Mouse (Mus musculus) embryonic facial prominence, embryonic 15.5 days (tissue): ENCODE measurements at regions not wholly inside any gene's neighbourhood (a gene's known extent, or its start where the extent isn't known, plus 50 kb on each side); places are given as distances from the start of the nearest gene placed in this dataset.

Experiments used
- ATAC-seq: fragments of 200-750 bp; cut with Nextera tagmentation; 2 replicates; pipeline ENCODE4 v1.8.0; 2017; ENCODE audit warnings: low read depth, moderate TSS enrichment; ENCODE audit not compliant: insufficient number of reproducible peaks, low FRiP score, low TSS enrichment
- H3K27ac ChIP-seq: fragments of 300-500 bp; sonication (generic); replicated peaks from 2 replicates; pipeline ENCODE4 v1.5.1; 2015; ENCODE audit warnings: mild to moderate bottlenecking, inconsistent platforms
- H3K27me3 ChIP-seq: fragments of 300-500 bp; sonication (generic); 2 replicates; pipeline ENCODE4 v1.6.1; 2015; ENCODE audit warnings: inconsistent platforms
- H3K36me3 ChIP-seq: fragments of 300-500 bp; sonication (generic); 2 replicates; pipeline ENCODE4 v1.6.1; 2015; ENCODE audit warnings: mild to moderate bottlenecking, inconsistent platforms
- H3K4me1 ChIP-seq: fragments of 300-500 bp; sonication (generic); 2 replicates; pipeline ENCODE4 v1.6.1; 2015; ENCODE audit warnings: inconsistent platforms
- H3K4me2 ChIP-seq: fragments of 300-500 bp; sonication (generic); replicated peaks from 2 replicates; pipeline ENCODE4 v1.6.1; 2015; ENCODE audit warnings: mild to moderate bottlenecking, inconsistent platforms
- H3K4me3 ChIP-seq: fragments of 300-500 bp; sonication (generic); replicated peaks from 2 replicates; pipeline ENCODE4 v1.5.1; 2015; ENCODE audit warnings: mild to moderate bottlenecking, inconsistent platforms
- H3K9ac ChIP-seq: fragments of 300-500 bp; sonication (generic); 2 replicates; pipeline ENCODE4 v1.6.1; 2015; ENCODE audit warnings: inconsistent platforms
- H3K9me3 ChIP-seq: fragments of 300-500 bp; sonication (generic); replicated peaks from 2 replicates; pipeline ENCODE4 v1.6.1; 2016; ENCODE audit warnings: inconsistent platforms
- WGBS: fragments of 180-500 bp; shearing (Covaris S2); methylation state at CpG from one replicate; pipeline ENCODE4 v1.1.7; 2015; 5-methylcytosine and 5-hydroxymethylcytosine counted together

- no peak overlapping the region for H3K4me3 ChIP-seq
- H3K27me3 ChIP-seq = no peaks in the 10 kb centered on the region
- H3K9me3 ChIP-seq = no peaks in the 10 kb centered on the region
- WGBS = 53% methylated on average over 11 of the region's 11 CpGs
- H3K4me1 ChIP-seq = peaks cover 14% of the 10 kb centered on the region
- H3K36me3 ChIP-seq = no peaks in the 10 kb centered on the region
- 0 out of 2 replicates have a peak, but pooled peaks have one; percentile 4 for ATAC-seq
- no peak overlapping the region for H3K27ac ChIP-seq
- no peak overlapping the region for H3K9ac ChIP-seq
- no peak overlapping the region for H3K4me2 ChIP-seq
These were observed 142.2 kb downstream of the Irs2 start for GRCm38 (mm10) chr8:10865941-10866513.

- Histone ChIP-seq H3K9ac (no peak overlapping the region), H3K9me3 (no peaks in the 10 kb centered on the region), H3K27me3 (no peaks in the 10 kb centered on the region), H3K36me3 (no peaks in the 10 kb centered on the region), H3K4me2 (no peak overlapping the region), H3K4me3 (no peak overlapping the region), H3K27ac (peak overlapping the region; percentile 29), H3K4me1 (peaks cover 14% of the 10 kb centered on the region)
- peak; percentile 39; the same call in 1 of the 2 replicates for ATAC-seq
- WGBS = 14% methylated on average over 8 of the region's 8 CpGs
These were observed 142.8 kb downstream of the Irs2 start for GRCm38 (mm10) chr8:10865415-10865821.

GRCm38 (mm10) chr8:10862442-10862841 is 145.8 kb downstream of the Irs2 start:
- no peak overlapping the region for H3K4me2 ChIP-seq
- no peaks in the 10 kb centered on the region for H3K27me3 ChIP-seq
- H3K4me1 ChIP-seq = peaks cover 14% of the 10 kb centered on the region
- ATAC-seq = no peak
- no peaks in the 10 kb centered on the region for H3K9me3 ChIP-seq
- H3K36me3 ChIP-seq = no peaks in the 10 kb centered on the region
- H3K27ac ChIP-seq = no peak overlapping the region
- 83% methylated on average over 13 of the region's 13 CpGs for WGBS
- no peak overlapping the region for H3K9ac ChIP-seq
- no peak overlapping the region for H3K4me3 ChIP-seq

GRCm38 (mm10) chr8:10860810-10861209 is 147.4 kb downstream of the Irs2 start:
- H3K9ac ChIP-seq = no peak overlapping the region

GRCm38 (mm10) chr8:10857874-10858273 is 150.4 kb downstream of the Irs2 start:
- 90% methylated on average over 3 of the region's 3 CpGs for WGBS
- Histone ChIP-seq H3K4me3 (no peak overlapping the region), H3K4me1 (no peaks in the 10 kb centered on the region), H3K27ac (no peak overlapping the region), H3K27me3 (no peaks in the 10 kb centered on the region), H3K36me3 (no peaks in the 10 kb centered on the region), H3K9me3 (no peaks in the 10 kb centered on the region), H3K9ac (no peak overlapping the region), H3K4me2 (no peak overlapping the region)
- no peak for ATAC-seq

More at GRCm38 (mm10) chr8:10860810-10861209, 147.4 kb downstream of the Irs2 start:
- no peaks in the 10 kb centered on the region for H3K27me3 ChIP-seq
- no peaks in the 10 kb centered on the region for H3K9me3 ChIP-seq
- no peak overlapping the region for H3K27ac ChIP-seq
- peaks cover 7% of the 10 kb centered on the region for H3K4me1 ChIP-seq
- no peaks in the 10 kb centered on the region for H3K36me3 ChIP-seq
- H3K4me2 ChIP-seq = no peak overlapping the region
- ATAC-seq = no peak
- no peak overlapping the region for H3K4me3 ChIP-seq
- 84% methylated on average over 4 of the region's 4 CpGs for WGBS

- no peak for ATAC-seq
- H3K27ac ChIP-seq = no peak overlapping the region
- no peak overlapping the region for H3K9ac ChIP-seq
- no peaks in the 10 kb centered on the region for H3K4me1 ChIP-seq
- H3K27me3 ChIP-seq = no peaks in the 10 kb centered on the region
- H3K9me3 ChIP-seq = no peaks in the 10 kb centered on the region
- no peak overlapping the region for H3K4me3 ChIP-seq
- no peak overlapping the region for H3K4me2 ChIP-seq
- 54% methylated on average over 15 of the region's 15 CpGs for WGBS
- no peaks in the 10 kb centered on the region for H3K36me3 ChIP-seq
These were observed 151.1 kb downstream of the Irs2 start for GRCm38 (mm10) chr8:10856996-10857720.

- no peak overlapping the region for H3K27ac ChIP-seq
- H3K4me2 ChIP-seq = no peak overlapping the region
- H3K27me3 ChIP-seq = no peaks in the 10 kb centered on the region
- H3K9me3 ChIP-seq = no peaks in the 10 kb centered on the region
- no peaks in the 10 kb centered on the region for H3K36me3 ChIP-seq
- no peaks in the 10 kb centered on the region for H3K4me1 ChIP-seq
- H3K9ac ChIP-seq = no peak overlapping the region
- WGBS = 77% methylated on average over 3 of the region's 3 CpGs
- ATAC-seq = no peak
- no peak overlapping the region for H3K4me3 ChIP-seq
These were observed 152.6 kb downstream of the Irs2 start for GRCm38 (mm10) chr8:10855696-10856095.

- Histone ChIP-seq H3K4me2 (no peak overlapping the region), H3K4me1 (no peaks in the 10 kb centered on the region), H3K27ac (no peak overlapping the region), H3K4me3 (no peak overlapping the region), H3K36me3 (no peaks in the 10 kb centered on the region), H3K9me3 (no peaks in the 10 kb centered on the region), H3K9ac (no peak overlapping the region), H3K27me3 (no peaks in the 10 kb centered on the region)
- 79% methylated on average over 4 of the region's 4 CpGs for WGBS
- no peak for ATAC-seq
These were observed 153.1 kb downstream of the Irs2 start for GRCm38 (mm10) chr8:10855131-10855530.

- 39% methylated on average over 6 of the region's 6 CpGs for WGBS
- no peaks in the 10 kb centered on the region for H3K4me1 ChIP-seq
- ATAC-seq = no peak
These were observed 153.7 kb downstream of the Irs2 start for GRCm38 (mm10) chr8:10854600-10854999.

GRCm38 (mm10) chr8:10853901-10854300 is 154.4 kb downstream of the Irs2 start:
- no peak overlapping the region for H3K9ac ChIP-seq
- 72% methylated on average over 5 of the region's 5 CpGs for WGBS
- no peak for ATAC-seq
- no peaks in the 10 kb centered on the region for H3K27me3 ChIP-seq
- no peaks in the 10 kb centered on the region for H3K4me1 ChIP-seq
- H3K4me3 ChIP-seq = no peak overlapping the region
- no peaks in the 10 kb centered on the region for H3K36me3 ChIP-seq
- H3K4me2 ChIP-seq = no peak overlapping the region
- H3K27ac ChIP-seq = no peak overlapping the region
- no peaks in the 10 kb centered on the region for H3K9me3 ChIP-seq

More at GRCm38 (mm10) chr8:10854600-10854999, 153.7 kb downstream of the Irs2 start:
- no peaks in the 10 kb centered on the region for H3K27me3 ChIP-seq
- H3K27ac ChIP-seq = no peak overlapping the region
- no peaks in the 10 kb centered on the region for H3K9me3 ChIP-seq
- no peak overlapping the region for H3K4me3 ChIP-seq
- H3K9ac ChIP-seq = no peak overlapping the region
- H3K4me2 ChIP-seq = no peak overlapping the region
- no peaks in the 10 kb centered on the region for H3K36me3 ChIP-seq

GRCm38 (mm10) chr8:10849916-10850315 is 158.3 kb downstream of the Irs2 start:
- H3K4me2 ChIP-seq = no peak overlapping the region
- H3K4me3 ChIP-seq = no peak overlapping the region
- H3K4me1 ChIP-seq = no peaks in the 10 kb centered on the region
- H3K27ac ChIP-seq = no peak overlapping the region
- no peaks in the 10 kb centered on the region for H3K9me3 ChIP-seq
- no peaks in the 10 kb centered on the region for H3K36me3 ChIP-seq
- 86% methylated on average over 7 of the region's 7 CpGs for WGBS
- H3K27me3 ChIP-seq = no peaks in the 10 kb centered on the region
- no peak for ATAC-seq
- no peak overlapping the region for H3K9ac ChIP-seq

GRCm38 (mm10) chr8:10845607-10846006 is 162.7 kb downstream of the Irs2 start:
- H3K36me3 ChIP-seq = no peaks in the 10 kb centered on the region
- no peaks in the 10 kb centered on the region for H3K27me3 ChIP-seq
- no peaks in the 10 kb centered on the region for H3K4me1 ChIP-seq
- no peaks in the 10 kb centered on the region for H3K9me3 ChIP-seq
- no peak overlapping the region for H3K9ac ChIP-seq
- WGBS = 35% methylated on average over 6 of the region's 6 CpGs
- no peak overlapping the region for H3K4me2 ChIP-seq
- no peak overlapping the region for H3K4me3 ChIP-seq
- ATAC-seq = no peak
- H3K27ac ChIP-seq = no peak overlapping the region
